Mouse (Mus musculus) left cerebral cortex, postnatal 14 days (tissue): Measurements from ENCODE around the gene Asb15. TPM values are rescaled to one million over a fixed set of nuclear protein-coding genes. Genes with fewer than 3 reads are reported as not detected.

Experiments used
- DNase-seq, 2 experiments: peaks; one replicate each; pipeline ENCODE4 v3.0.0; 2021 to 2022; ENCODE audit warnings: low spot score in 2 of 2, mixed read lengths in 1 of 2
- intact Hi-C: fragments of 180-260 bp; cut with DNase I; formaldehyde crosslinking; loops from one replicate; pipeline ENCODE4 v1.15.1; 2025
- long read RNA-seq, 2 experiments: library from polyadenylated mRNA; stranded (forward); transcript quantifications; one replicate each; pipeline ENCODE4 v2.0.0; 2021
- total RNA-seq, 2 experiments: library from RNA; stranded (reverse); gene quantifications; 2 replicates each; pipeline ENCODE4 v1.2.3; 2021

Gene Asb15
- total RNA-seq, result not detected
- long read RNA-seq, experiment 1, result 0 reads
- long read RNA-seq, experiment 2, result 0 reads

DNA sequence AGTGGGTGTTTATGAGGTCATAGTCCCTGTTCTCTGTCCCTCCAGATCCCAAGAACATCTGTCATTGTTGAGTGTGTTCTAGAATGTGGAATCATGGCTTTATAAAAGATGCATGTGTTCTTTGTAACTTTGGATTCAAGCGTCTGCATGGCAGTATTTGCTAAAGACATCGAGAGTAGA, at the start of gene Asb15:
TSS of gene Asb15 (plus strand) at position 81 of the 180 bp plus-strand sequence.
- no peak for DNase-seq
- intact Hi-C loops, result loop anchor here (10.0 kb wide), 1 partner anchor 1033 kb away; no protein-coding TSS in a partner anchor

- intact Hi-C loops, result no loop called here
- no peak for DNase-seq
Observed at GRCm38 (mm10) chr6:24486530-24486929, 41.4 kb upstream of the Asb15 start.

GRCm38 (mm10) chr6:24490341-24490740, 37.6 kb upstream of the Asb15 start:
- peak in 1 of 2 experiments; percentile 20 for DNase-seq
- intact Hi-C loops, result no loop called here

DNA sequence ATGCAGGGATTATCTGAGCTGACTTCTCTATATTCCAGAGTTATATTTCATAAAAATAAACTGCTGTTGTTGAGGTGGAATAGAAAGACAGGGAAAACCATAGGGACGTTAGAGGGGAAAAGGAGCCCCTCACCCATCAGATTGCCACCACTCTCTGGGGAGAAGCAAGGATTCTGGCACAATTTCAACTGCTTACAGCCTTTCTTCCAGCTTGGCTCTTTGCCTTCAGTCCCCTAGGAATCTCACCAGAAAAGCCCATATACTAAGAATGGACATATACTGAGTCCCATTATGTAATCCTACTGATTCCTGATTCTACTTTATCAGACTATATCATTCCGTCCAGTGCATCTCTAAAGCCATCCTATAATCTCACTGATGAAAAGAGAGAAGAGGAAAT, 23.8 kb upstream of the Asb15 start:
- DNase-seq, result no peak

DNA sequence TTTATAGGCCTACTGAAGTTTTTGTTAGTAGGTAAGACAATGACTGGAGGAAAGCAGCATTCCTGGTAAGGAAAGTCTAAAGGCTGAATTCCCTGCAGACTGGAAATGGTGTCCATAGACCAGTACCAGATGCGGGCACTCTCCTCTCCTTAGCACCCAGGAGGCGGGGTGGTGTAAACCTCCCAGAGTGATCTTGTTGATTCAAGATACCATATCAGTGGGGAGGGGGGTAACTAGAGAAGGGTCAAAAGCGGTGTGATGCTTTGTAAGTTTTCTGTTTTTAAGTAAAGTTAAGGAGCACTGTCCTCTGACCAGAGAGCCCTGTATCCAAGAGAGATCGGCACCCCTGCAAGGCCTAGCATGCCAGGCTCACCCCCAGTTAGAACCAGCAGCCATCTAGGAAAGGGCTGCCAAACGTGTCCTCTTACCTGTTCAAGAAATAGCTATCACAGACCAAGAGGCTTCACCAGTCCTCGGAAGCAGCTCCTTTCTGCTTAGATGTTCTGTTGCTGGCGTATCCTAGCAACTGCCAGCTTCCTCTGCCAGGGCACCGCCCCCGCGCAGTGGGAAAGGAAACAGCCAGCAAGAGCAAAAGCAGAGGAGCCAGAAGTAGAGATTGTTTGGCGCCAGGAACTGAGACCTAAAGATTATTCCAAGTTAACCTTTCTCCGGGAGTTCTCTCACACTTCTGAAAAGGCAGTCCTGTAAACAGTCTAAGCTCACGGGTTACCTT, 13.2 kb upstream of the Asb15 start, which contains the start of gene Iqub:
TSS of gene Iqub (minus strand) at position 516 of the 733 bp plus-strand sequence.
- intact Hi-C loops, result no loop called here
- peak; percentile 86 to 92 for DNase-seq

More for the DNA sequence above, 23.8 kb upstream of the Asb15 start:
- intact Hi-C loops, result no loop called here

GRCm38 (mm10) chr6:24516197-24516596, 11.7 kb upstream of the Asb15 start:
- intact Hi-C loops, result no loop called here
- peak; percentile 39 to 75 for DNase-seq

- DNase-seq, result no peak
- intact Hi-C loops, result loop anchor here (10.0 kb wide), 1 partner anchor 1031 kb away; no protein-coding TSS in a partner anchor
Observed at GRCm38 (mm10) chr6:24525705-24526104, 2.2 kb upstream of the Asb15 start.

DNA sequence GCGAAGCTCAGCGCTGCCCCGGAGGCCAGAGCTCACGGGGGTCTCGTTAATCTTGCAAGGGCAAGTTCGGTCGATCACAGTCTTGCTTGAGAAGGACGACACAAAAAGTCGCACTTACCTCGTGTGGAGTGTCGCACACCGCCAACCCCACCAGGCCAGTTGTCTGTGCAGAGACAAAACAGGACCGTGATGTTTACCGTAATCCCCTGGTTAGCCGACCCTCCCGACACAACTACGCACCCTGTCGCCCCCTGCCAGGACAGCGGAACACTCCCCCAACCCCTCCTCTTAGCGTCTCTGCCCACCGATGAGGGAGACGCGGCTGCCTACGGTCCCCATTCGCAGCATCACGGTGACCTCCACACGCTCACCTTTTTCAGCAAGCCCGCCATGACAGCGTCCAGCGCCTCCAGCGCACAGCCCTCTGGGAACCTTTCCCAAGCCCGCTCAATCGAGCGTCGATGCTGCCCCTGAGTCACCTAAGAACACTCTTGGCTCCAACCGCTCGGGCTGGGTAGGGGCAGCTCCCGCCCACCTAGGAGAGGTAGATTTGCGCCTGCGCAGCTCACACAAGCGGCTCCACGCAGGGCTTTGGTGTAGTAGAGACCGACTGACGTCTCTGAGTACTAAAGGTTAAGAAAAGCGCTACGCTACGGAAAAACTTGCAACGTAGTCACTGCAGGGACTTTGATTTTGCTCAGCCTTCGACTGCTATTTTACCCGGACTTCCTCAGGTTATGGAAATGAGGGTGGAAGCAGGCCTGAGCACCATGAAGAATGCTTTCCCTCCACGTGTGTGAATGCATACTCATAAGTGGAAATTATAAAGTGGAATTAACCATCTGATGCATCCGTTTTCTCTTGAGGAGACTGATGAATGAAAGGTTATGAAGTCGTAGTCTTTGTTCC, 535 bp upstream of the Asb15 start, which contains the start of gene Ndufa5:
TSS of gene Ndufa5 (minus strand) at position 859 of the 909 bp plus-strand sequence.
- intact Hi-C loops, result loop anchor here (10.0 kb wide), 1 partner anchor 1033 kb away; no protein-coding TSS in a partner anchor

GRCm38 (mm10) chr6:24530166-24530565, 2.2 kb downstream of the Asb15 start:
- intact Hi-C loops, result loop anchor here (1.0 to 5.0 kb wide), 2 partner anchors 98 to 192 kb away; no protein-coding TSS in a partner anchor
- DNase-seq, result peak; percentile 64 to 71

More for the DNA sequence above, 535 bp upstream of the Asb15 start, which contains the start of gene Ndufa5:
- DNase-seq, result peak; percentile 90 to 93

- DNase-seq, result no peak
- intact Hi-C loops, result loop anchor here (1.0 to 5.0 kb wide), 2 partner anchors 97 to 191 kb away; no protein-coding TSS in a partner anchor
Observed at GRCm38 (mm10) chr6:24530711-24531420, 2.9 kb downstream of the Asb15 start.

DNA sequence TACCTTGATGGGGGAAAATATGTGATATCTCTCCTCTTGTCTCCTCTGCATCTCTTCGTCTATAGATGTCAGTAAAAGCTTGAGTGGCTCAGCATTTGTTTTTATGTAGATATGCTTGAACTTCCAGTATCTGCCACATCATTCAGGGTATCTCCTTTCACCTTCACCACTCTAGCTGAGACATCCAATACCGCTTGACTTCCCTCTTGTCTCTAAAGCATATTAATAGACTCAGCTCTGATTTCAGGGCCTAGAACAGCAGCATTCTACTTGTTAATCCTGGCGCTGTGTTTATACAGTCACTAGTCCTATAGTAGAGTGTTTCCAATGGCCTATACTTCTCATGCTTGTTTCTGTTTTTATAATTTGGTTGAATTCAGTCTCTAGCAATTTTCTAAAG, 4.9 kb downstream of the Asb15 start:
- intact Hi-C loops, result loop anchor here (5.0 kb wide), 1 partner anchor 189 kb away; no protein-coding TSS in a partner anchor
- no peak for DNase-seq

- no peak for DNase-seq
- intact Hi-C loops, result no loop called here
Observed at GRCm38 (mm10) chr6:24538435-24538834, 10.5 kb downstream of the Asb15 start.

DNA sequence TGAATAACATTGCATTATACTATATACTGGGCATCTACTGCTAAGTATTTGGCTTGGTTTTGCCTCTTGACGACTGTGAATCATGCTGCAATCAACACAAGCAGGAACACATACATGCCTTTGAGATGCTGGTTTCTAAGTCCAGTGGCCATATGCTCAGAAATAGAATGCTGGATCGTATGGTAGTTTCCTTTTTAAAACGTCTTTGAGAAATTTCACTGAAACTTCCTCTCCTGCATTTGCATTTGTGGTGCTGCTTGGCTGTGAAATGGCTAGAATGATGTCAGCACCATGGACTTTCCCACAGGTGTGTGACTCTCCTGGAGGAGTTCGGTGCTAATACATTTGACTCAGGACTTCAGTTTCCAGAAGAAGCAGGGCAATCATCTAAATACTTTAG, 12.2 kb downstream of the Asb15 start:
- intact Hi-C loops, result no loop called here
- DNase-seq, result no peak

DNA sequence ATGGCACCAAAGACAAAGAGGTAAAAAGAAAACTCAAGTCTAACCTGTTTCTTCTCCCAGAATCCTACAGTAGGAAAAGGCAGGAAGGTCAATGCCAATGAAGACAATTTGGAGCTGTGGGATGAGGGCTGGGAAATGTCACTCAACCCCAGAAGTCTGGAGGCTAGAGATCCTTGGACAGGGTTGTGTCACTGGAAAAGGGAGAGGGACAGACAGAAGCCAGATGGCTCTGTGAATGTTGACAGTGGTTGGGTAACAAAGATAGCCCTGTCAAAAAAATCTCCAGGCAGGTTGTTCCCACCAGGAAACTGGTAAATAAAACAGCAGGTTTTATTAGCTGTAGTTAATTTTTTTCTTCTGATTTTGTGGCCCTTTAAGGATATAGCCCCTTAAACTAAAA, 14.4 kb downstream of the Asb15 start:
- intact Hi-C loops, result no loop called here

DNA sequence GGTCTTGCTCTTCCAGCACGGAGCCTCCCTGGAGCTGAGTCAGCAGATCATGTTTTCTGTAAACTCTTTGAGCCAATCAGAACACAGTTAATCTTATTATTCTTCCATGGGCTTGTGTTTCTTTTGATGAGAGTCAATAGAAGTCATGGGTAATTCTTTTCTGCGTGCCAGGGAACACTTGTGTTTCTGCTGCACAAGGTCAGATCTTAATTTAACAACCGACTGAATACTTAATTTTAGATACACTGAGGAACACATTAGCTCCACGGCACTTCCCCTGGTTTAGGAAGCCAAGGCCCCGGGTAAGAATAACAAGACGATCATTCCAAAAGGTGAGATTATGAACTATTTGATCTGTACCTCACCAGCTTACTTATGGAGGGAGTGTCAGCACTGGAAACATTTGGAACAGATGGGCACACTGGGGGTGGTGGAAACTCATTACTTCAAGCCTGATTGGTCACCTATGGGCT, 15.2 kb downstream of the Asb15 start:
- no peak for DNase-seq
- intact Hi-C loops, result no loop called here

More for the DNA sequence above, 14.4 kb downstream of the Asb15 start:
- no peak for DNase-seq

DNA sequence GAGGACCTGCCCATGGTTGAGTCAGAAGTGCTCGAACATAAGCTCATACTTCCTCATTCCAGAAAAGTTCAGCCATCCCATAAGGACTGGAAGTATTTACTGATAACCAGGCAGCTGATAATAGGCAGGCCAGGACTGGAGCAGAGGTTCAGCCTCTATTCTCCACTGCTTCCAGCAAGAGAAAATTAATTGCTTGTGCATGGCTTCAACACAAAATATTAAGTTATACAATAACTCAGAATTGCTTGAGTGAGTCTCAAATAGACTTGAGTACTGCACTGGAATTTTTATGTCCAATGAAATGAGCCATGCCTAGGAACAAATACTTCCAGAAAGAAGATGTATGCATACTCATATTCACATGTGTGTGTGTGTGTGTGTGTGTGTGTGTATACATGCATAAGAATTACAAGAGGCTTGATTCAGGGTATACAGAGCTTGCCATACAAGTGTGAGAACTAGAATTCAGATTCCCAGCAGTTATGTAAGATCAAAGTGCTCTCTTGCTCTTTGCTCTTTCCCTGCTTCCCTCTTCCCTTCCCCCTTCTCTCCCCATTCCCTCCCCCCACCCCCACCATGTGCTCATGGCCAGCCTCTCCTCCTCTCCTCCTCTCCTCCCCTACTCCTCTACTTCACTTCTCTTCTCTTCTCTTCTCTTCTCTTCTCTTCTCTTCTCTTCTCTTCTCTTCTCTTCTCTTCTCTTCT, 18.9 kb downstream of the Asb15 start:
- intact Hi-C loops, result no loop called here
- DNase-seq, result no peak

DNA sequence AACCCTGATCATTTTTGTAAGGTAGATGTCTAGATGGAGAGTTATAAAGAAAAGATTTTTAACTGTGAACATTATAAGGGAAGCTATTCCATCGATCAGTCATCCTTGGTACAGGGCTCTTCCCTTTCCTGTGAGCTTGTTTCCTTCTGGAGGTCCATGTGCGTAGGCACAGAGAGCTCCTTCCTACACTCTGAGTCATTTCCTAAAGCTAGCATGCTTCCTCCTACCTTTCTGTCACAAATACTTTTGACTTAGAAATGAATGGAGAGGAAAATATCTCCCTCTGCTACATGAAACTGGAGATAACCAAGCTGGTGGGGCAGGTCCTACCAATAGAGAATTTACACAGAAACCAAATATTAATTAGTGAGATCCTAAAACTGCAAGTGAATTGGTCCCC, 21.9 kb downstream of the Asb15 start:
- intact Hi-C loops, result no loop called here
- DNase-seq, result no peak

DNA sequence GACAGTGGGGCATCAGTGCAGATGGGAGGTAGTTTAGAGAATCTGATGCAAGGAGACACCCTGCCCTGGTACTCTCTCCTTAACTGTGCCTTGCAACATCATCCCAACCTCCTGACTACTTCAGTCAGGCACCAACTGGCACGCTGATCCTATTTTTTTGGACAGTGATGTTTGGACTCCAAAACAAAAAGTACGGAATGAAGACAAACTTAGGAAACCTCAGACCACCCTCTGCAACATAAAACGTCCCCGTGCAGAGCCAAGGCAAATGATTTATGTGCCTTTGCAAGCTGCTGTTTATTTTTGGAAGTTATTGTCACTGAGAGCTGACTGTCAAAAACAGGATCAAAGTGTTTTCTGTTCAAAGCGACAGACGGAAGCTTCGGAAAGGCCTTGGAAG, 24.1 kb downstream of the Asb15 start:
- DNase-seq, result no peak
- intact Hi-C loops, result no loop called here
